Mouse (Mus musculus): ENCODE data around the gene Srarp. TPM values are rescaled to one million over a fixed set of nuclear protein-coding genes. Genes with fewer than 3 reads are reported as not detected.
A peak's percentile ranks its signal among the peaks of the same experiment; 100 is the strongest.

Gene Srarp
- total RNA-seq, 2 experiments from 2014 or later: 5.1 TPM

DNA sequence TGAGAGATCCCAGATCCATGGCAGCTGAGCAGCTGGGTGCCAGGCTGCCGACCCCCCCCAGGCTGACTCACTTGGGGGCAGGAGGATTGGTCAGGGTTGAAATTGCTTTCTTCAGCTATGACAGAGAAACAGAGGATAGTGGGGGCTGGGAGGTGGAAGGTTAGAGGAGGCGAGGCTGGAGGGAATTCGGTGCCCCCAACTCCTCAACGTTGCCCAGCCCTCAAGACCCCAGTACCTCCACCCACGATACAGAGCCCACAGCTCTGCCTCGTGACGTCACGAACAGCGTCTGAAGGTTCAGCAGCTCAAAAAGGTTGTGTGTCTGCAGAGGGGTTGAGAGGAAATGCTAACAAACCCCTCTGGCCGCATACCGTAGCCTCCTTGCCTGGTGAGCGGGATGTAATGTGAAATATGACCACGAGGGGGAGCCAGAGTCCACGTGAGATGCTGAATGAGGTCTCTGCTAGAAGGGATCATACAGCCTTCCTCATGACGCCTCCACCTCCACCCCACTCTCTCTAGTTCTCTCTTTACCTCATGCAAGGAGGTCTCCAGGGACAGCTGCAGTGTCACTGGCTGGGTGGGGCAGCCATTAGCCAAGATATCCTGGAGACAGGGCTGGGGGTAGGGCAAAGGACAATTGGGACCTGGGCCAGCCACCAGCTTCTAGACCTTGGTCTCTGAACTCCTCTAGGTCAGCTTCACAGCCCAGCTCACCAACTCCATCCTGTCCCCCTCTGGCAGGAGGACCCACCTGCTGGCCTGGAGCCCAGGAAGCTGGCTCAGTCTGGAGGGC lies 31.2 kb downstream of the Srarp start:
- peak; percentile 91 to 94 for DNase-seq (ENCODE audit: low spot score in 2 of 2)

DNA sequence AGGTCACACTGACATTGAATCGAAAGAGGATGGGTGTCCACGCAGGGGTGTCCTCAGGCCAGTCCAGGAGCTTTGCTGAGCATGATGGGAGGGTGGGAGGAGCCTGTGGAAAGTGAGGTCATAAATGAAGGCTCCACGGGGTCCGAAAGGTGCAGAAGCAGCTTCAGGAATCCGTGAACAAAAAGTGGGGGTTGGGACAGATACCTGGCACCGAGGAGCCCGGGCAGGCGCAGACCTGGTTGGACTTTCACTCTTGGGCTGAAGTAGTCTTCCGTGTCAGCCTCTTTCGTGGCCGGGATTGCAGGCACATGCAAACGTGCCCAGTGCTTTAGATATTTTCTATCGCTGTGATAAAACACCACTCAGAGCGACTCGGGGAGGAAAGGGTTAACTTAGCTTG lies 35.7 kb downstream of the Srarp start:
- no peak for DNase-seq (ENCODE audit: low spot score in 2 of 2)
- intact Hi-C loops (cut with DNase I): loop anchor here (5.0 kb wide), 1 partner anchor 177 kb away; no protein-coding TSS in a partner anchor

More for the DNA sequence above, 31.2 kb downstream of the Srarp start:
- intact Hi-C loops (cut with DNase I): loop anchor here (5.0 kb wide), 1 partner anchor 173 kb away; no protein-coding TSS in a partner anchor

DNA sequence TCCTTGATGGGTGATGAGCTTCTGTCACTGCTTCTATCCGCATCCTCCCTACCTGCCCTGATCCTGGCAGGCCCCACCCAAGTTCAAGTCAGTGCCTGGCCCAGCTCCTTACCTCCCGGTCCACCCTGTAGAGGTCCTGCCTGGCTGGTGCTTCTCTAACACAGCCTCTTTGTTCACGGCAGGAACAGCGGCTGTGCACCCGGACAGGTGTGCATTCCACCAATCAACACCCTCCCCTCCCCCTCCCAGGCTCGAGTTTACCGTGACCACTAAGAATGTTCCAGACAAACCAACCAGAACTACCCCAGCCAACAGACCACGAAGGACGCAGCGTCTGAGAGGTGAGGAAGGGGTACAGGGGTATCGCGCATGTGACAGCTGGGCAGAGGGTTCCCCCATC lies 37.4 kb downstream of the Srarp start, which contains the start of gene Clcnka:
Clcnka (minus strand) TSS at position 180 of the 400 bp plus-strand sequence.
- intact Hi-C loops (cut with DNase I): loop anchor here (10.0 kb wide), 1 partner anchor 446 kb away; the partner anchor contains the start of gene Ctrc

DNA sequence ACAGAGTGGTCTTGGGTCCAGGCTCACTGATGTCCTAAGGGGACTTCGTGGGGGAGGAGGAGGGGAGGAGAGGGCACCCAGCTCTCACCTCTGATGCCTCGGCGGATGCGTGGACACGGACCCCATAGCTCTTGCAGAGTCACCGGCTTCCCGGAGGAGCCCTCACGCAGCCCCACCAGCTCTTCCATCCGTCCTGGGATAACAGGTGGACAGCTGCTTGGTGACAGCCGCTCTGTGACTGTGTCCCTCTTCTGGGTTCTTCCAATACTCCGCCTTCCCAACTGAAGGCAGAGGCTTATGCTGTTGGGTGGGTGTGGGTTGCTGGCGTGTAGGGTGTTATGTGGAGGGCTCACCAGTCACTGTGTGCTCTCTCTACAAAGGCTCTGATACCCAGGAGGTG lies 38.0 kb downstream of the Srarp start:
- intact Hi-C loops (cut with DNase I): loop anchor here (10.0 kb wide), 1 partner anchor 447 kb away; the partner anchor contains the start of gene Ctrc
- DNase-seq (ENCODE audit: low spot score in 2 of 2): no peak

More for the DNA sequence above, 37.4 kb downstream of the Srarp start, which contains the start of gene Clcnka:
- no peak for DNase-seq (ENCODE audit: low spot score in 2 of 2)

DNA sequence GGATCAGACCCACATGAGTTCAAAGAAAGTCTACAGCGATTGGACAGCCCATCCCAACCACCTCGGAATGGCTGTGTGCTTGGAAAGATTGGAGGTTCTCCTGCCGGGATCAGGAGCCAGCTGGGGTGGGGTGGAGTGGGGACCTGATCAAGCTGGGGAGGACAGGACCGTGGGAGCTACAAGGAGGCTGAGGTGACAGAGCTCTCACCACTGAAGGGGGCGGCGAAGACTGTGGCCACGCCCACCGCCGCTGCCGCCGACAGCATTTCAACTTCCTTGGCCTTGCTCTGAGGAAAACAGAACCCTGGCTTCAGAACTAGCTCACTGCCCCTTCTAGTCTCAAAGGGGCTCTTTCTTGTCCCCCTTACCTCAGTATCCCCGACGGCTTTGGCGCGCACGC lies 41.2 kb downstream of the Srarp start:
- intact Hi-C loops (cut with DNase I): loop anchor here (10.0 kb wide), 1 partner anchor 450 kb away; the partner anchor contains the start of gene Ctrc
- DNase-seq (ENCODE audit: low spot score in 2 of 2): no peak

DNA sequence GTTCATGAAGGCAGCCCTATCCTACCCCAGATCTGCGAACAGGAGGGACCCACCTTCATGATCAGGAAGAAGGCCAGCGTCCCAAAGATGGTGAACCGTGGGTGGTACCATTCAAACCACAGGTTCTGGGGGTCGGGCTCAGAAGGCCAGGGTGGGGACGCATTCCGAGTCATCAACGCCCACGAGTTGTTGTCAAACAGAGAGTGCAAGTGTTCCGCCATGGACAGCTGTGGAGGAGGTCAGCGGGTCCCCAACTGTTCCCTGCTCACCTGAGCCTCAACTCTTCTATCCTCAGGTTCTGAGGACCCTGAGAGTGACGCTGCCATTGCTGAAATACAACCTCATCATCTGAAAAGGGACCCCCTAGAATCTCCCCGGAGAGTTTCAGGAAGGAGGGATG lies 44.6 kb downstream of the Srarp start:
- intact Hi-C loops (cut with DNase I): loop anchor here (10.0 kb wide), 1 partner anchor 454 kb away; the partner anchor contains the start of gene Ctrc
- no peak for DNase-seq (ENCODE audit: low spot score in 2 of 2)

DNA sequence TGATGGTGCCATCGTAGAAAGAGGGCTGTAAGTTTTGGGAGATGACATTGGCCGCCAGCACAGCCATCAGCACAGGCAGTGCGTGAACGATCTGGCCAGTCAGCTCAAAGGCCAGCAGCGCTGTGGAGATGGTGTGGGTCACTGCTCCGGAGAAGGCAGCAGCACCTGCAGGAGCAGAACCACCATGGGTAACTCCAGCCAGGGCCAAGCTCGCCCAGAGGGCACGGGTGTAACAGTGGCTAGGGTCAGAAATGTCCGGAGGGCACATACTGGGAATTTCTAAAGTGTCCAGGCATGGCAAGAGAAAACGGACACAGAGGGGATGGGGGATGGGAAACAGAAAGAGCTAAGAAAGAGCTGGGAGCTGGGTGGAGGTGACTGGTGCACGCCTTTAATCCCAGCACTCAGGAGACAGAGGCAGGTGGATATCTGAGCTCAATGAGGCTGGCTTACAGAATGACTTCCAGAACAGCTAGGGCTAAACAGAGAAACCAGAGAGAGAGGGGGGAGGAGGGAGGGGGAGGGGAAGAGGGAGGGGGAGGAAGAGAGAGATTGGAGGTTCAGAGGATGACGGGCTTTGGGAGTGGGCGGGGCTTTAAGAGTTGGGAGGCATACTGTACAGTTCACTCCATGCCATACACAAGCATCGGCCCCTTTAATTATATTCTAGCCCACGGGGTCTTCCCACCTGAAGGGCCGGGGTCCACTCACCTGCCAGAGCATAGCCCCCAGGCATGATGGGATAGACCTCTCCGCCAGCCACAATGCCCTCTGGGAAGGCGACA lies 46.3 kb downstream of the Srarp start:
- DNase-seq (ENCODE audit: low spot score in 2 of 2): no peak
- intact Hi-C loops (cut with DNase I): loop anchor here (5.0 to 10.0 kb wide), 2 partner anchors 188 to 455 kb away; partner anchors contain the start of gene Ctrc

DNA sequence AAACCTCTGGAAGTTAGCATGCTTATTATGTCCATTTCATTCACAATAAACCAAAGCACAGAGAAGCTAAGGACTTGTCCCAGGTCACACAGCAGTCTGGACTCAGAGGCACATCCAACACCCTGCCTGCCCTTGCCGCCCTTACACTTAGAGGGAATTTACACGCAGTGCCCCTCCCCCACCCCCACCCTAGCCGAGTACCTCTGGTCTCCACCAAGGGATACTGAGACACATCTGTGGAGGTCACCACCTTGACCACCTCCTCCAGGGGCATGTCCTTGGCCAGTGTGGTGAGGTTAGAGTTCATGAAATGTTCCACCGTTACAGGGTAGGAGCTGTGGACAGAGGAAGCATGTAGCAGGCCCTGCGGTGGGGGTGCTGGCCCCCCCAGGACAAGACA lies 48.0 kb downstream of the Srarp start:
- intact Hi-C loops (cut with DNase I): loop anchor here (5.0 kb wide), 1 partner anchor 189 kb away; no protein-coding TSS in a partner anchor
- no peak for DNase-seq (ENCODE audit: low spot score in 2 of 2)

DNA sequence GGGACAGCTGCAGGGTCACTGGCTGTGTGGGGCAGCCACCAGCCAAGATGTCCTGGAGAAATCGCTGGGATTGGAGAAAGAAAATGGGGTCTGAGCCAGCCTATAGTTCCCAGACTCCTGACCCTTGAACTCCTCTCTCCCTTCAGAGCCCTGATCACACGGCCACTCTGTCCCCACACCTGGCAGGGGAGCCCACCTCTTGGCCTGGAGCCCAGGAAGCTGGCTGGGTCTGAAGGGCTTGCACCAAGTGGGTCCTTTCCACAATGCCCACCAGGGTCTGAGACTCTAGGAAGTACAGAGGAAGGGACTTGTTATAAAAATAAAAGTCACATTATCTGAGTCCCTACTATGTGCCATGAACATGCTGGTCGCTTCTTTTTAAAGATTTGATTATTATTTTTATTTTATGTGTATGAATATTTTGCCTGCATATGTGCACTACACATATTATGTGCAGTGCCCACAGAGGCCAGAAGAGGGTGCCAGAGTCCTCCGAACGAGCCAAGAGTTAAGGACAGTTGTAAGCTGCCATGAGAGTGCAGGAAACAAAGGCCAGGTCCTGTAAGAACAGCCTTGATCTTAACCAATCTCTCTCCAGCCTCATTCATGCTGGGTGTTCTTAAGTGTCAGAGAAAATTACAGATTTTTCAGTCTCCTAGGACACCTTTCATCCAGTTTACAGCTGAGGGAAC lies 48.7 kb downstream of the Srarp start:
- DNase-seq (ENCODE audit: low spot score in 2 of 2): peak; percentile 69 to 86
- intact Hi-C loops (cut with DNase I): loop anchor here (5.0 kb wide), 1 partner anchor 190 kb away; no protein-coding TSS in a partner anchor

DNA sequence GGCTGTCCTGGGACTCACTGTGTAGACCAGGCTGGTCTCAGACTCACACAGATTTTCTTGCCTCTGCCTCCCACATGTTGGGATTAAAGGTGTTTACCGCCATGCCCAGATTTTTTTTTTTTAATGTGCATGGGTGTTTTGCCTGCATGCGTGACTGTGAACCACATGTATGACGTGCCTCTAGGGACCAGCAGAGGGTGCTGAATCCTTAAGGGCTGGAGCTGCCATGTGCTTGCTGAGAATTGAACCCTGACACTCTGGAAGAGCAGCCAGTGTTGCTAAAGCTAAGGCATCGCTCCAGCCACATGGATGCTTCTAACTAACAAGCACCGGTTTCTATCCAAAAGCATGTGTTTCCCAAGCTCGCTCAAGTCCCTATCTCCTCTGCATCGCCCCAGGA lies 49.8 kb downstream of the Srarp start:
- DNase-seq (ENCODE audit: low spot score in 2 of 2): no peak
- intact Hi-C loops (cut with DNase I): loop anchor here (5.0 kb wide), 1 partner anchor 191 kb away; no protein-coding TSS in a partner anchor

DNA sequence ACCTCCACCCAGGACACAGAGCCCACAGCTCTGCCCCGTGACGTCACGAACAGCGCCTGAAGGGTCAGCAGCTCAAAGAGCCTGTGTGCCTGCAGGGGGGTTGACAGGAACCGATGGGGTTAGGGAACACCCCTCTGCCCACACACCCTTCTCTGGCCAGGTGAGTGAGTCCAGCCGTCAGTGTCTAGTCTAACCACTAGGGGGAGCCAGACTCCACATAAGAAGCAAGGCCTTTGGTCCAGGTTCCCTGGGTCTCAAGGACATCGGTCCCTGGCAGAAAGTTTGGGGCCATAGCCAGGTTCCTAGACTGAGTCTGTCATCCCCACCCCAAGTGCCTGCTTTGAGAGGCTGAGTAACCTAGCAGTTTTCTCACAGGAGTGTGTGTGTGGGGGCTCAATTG lies 50.6 kb downstream of the Srarp start:
- intact Hi-C loops (cut with DNase I): loop anchor here (5.0 kb wide), 1 partner anchor 192 kb away; no protein-coding TSS in a partner anchor
- DNase-seq (ENCODE audit: low spot score in 2 of 2): peak in 1 of 2 experiments; percentile 49

Other genes starting within 250 kb of the Srarp start
- gene Rsg1, start 222.1 kb downstream of the Srarp start, total RNA-seq (2021): 1 to 10 TPM; 2.6 to 3.7 TPM
- 10 to 100 TPM in 1 of 2 experiments, 1 to 10 TPM in 1; 9.2 to 10.5 TPM for gene Arhgef19, start 196.6 kb downstream of the Srarp start, total RNA-seq (2021)
- gene Epha2, start 134.9 kb downstream of the Srarp start, total RNA-seq (2021): 1 to 10 TPM; 2.2 to 2.7 TPM
- gene Fam131c, start 67.9 kb downstream of the Srarp start, total RNA-seq (2021): 1 to 10 TPM; 5.4 to 5.5 TPM
- gene Clcnka, start 37.4 kb downstream of the Srarp start, total RNA-seq (2021): not detected
- not detected for gene Clcnkb, start 20.1 kb downstream of the Srarp start, total RNA-seq (2021)
- gene Hspb7, start 15.3 kb downstream of the Srarp start, total RNA-seq (2021): under 1 TPM; 0.47 to 0.90 TPM
- 10 to 100 TPM; 31.1 to 32.6 TPM for gene Zbtb17, start 8.5 kb upstream of the Srarp start, total RNA-seq (2021)
- 10 to 100 TPM; 49.5 to 58.6 TPM for gene Spen, start 102.5 kb upstream of the Srarp start, total RNA-seq (2021)
- 1 to 10 TPM; 1.2 to 1.3 TPM for gene Fblim1, start 170.0 kb upstream of the Srarp start, total RNA-seq (2021)
- gene Tmem82, start 182.5 kb upstream of the Srarp start, total RNA-seq (2021): under 1 TPM; 0.76 to 0.97 TPM
- 1 to 10 TPM; 2.7 to 2.9 TPM for gene Slc25a34, start 187.7 kb upstream of the Srarp start, total RNA-seq (2021)
- gene Plekhm2, start 228.8 kb upstream of the Srarp start, total RNA-seq (2021): 10 to 100 TPM; 57.6 to 57.9 TPM
- not detected for gene Rsc1a1, start 249.5 kb upstream of the Srarp start, total RNA-seq (2021)